Mouse (Mus musculus) kidney, adult 11 months (tissue): ENCODE results near the gene Enpp6.
"Not testable (repeated sequence)": the region's sequence is repeated elsewhere in the genome, so short reads cannot be mapped to it uniquely, and the experiment has no call there.

Experiments
- DNase-seq: peaks from one replicate; pipeline ENCODE4 v3.0.0; 2022

Gene Enpp6

DNA sequence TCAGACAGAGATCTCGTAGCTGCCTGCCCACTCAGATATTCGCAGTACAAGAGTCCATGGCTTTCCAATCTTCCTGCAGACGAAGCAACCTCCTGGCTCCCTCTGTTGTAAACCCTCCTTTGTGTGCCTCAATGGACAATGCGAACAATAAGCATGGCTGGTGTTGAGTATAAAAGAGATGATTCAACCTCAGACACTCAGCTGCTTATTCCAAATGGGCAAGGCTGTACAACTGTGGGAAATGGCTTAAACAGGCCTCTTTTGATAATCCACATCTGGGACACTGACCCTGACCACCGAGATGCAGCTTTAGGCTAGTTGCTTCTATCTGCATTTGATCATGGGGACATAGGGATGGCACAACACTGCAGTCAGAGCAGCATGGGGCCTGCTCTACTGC lies 19.0 kb downstream of the Enpp6 start:
- DNase-seq = no peak

DNA sequence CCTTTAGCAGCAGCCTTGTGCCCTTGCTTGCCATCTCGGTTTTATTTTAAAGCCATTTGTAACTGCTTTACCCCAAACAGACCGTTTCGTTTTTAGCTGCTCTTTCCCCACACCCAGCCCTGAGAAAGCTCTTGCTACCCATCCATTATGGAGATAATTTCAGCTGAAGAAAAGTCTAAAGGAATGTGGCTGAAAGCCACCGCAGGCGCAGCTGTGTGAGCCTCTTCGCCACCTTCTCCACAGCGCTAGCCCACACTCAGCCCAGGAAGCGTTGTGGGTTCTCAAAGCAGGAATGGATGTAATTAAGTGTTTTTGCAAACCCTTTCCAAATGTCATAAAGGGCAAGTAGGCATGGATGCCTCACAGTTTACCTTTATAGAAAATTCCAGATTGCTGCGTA lies 20.1 kb downstream of the Enpp6 start:
- DNase-seq = no peak

DNA sequence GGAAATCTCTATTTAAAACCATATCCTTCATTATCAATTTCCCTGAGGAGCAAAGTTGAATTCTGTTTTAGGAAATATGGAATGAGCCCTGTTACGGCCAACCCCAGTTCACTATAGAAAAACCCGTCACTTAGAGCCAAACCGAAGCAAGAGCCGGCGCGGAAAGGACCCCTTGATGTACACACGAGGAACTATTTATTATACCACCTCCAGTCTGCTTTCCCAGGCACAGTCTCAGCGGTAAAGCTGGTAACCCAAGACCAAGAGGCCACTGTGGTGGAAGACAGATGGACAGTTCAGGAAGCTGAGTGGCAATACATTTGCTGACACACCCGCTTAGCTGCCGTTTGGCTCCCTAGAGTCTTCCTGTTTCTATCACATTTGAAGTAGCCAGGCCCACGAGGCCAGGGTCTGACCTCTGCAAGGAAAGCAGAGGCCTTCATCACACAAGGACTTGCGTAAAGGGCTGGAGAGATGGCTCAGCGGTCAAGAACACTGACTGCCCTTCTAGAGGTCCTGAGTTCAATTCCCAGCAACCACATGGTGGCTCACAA lies 21.6 kb downstream of the Enpp6 start:
- peak; percentile 49 for DNase-seq

DNA sequence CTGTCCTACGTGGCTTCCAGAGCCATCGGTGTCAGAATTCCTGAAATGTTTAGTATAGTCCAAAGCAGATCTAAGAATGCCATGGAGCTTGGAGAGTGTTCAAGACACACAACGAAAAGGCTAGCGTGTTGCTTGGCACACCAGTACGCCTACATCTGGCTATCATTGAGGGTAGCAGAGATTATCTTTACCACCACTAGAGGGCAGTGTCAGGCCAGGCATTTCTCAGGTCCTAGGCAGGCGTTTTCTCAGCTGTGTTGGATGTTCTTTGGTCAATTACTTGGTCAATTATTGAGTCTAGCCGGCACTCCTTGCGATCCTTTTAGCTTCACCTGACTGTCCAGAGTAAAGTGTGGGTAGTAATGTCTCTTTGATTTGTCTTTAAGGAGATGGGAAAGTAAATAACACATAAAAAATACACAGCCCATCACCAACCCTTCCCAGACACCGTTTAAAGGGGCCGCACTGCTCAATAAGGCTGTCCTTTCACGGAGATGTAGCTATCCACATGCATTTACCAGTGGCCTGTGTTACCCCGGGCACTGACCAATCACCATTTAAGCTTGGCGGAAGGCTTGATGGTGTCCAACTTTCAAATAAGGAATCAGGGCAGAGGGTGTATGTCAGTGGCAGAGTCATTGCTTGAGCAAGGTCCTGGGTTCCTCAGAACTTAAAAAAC lies 29.7 kb downstream of the Enpp6 start:
- DNase-seq = peak; percentile 54

DNA sequence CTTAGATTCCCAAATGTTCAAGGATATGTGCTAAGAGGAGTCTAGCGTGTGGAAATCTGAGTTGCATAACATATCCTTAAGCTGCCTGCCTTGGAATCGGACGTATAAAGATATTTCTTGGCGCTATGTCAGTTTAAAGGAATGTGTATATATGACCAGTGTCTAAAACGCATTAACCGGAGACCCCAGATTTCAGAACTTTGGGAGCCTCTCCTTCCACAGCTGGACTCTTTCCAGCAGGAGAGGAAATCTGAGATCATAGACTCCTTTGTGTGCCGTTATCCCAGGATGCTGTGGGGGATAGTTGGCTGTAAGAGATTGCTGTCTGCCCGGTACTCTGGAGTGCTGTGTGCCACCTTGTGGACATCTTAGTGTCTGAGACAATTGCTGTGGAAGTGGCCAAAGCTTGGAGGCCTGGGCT lies 34.5 kb downstream of the Enpp6 start:
- no peak for DNase-seq

DNA sequence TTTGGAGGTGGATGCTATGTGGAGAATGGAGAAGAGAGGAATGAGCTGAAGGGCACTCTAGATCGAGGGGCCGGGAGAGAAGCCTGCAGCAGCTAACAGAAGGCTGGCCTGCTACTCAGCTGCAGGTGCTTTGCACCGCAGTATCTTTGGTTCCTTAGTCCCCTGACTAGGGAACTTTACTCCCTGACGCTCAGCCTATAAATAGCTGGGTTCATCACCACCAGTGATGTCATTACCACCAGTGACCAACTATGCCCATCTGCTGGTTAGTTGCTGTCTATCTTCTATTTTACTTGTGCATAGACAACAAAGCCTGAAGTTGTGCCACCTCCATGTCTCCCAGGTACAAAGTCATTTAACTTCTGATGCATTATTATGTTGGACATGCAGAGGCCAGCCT lies 37.9 kb downstream of the Enpp6 start:
- no peak for DNase-seq

DNA sequence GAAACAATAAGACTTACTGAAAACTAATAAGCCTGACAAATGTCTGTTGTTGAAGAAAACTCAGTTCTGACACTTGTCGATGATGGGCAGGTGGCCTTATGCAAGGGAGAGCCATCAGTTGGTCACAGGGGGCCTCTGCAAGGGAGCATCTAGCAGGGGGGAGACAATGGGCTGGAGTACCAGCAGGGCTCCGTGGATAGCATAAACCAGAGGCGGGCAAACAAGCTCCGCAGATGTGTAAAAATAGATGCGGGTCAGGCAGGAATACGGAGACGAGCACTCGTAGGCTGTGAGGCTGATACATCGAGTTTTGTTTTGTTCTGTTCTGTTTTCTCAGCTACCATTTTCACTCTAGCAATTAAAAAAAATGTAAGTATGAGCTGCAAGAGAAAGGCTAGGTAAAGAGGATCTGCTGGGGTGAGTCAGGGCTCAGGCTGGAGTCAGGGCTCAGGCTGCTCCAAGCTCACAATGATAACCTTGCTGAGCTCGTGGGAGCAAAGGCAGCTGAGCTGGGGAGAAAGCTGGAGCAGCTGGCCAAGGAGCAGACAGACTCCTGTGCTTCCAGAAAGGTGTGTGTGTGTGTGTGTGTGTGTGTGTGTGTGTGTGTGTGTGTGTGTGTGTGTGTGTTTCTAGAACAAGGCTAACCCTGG lies 40.3 kb downstream of the Enpp6 start:
- DNase-seq = no peak

DNA sequence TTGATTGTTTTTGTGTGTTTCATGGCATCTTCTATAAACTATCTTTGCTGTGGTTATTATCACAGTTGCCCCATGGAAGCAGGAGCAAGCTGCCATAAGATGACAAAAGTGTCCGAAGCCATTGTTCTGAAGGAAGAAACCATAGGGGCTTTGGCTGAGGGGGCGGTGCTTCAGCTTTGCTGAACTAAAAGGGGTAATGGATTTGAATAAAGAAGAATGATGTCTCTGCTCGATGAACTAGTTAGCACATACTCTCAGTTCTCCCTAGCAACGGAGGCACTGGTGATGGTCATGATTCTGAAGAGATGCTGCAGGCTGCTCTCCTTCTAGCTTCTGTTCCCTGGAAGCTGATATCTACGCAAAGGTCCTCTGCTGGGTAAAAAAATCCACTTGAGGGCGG lies 41.8 kb downstream of the Enpp6 start:
- DNase-seq = no peak

DNA sequence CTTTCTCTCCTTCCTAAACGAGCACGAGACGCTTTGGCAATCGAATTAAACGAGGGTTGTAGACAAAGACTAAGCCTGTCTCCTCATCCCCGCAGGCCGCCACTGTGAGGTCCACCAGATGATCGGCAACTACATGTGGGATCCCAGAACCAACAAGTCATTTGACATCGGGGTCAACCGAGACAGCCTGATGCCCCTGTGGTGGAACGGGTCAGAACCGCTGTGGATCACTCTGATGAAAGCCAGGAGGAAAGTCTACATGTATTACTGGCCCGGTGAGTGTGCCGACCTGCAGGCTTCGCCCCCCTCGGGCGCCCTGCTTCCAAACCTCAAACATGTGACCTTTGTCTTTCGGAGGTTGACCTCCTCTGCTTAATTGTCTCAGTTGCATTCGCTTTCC lies 43.6 kb downstream of the Enpp6 start:
- no peak for DNase-seq

DNA sequence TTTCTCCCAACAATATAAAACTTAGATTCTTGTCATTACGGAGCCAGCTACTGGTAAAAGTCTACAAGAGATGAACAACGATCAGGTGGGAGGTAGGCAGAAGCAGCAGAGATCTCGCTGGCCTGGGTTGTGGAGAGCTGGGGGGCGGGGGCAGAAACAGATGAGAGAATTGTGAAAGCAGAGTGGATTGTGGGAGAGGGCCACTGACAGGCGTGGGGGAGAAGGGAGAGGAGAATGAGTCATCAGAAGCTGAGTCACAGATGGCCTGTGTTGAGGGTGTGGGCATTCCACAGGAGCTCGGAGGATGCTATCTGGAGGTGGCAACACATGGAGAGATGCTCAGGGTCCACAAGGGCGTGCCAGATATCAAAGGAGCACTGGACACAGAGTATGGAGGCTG lies 45.4 kb downstream of the Enpp6 start:
- DNase-seq = no peak

DNA sequence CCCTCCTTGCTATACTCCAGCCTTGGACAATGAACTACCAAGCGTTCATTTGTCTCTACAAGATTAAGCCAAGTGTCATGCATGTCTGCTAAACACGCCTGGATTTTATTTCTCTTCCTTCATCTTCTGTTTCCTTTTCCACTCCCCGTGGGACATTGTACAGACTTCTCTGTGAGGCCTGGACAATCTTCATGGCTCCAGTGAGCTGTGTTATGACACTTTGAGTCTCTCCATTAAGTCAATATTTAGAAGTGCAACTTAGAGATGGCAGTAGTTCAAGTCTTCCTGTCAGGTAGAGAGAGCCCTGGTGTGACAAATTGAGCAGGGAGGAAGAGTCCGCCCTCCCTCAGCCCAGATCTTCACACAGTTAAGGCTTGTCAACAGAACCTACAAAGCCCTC lies 47.3 kb downstream of the Enpp6 start:
- no peak for DNase-seq

DNA sequence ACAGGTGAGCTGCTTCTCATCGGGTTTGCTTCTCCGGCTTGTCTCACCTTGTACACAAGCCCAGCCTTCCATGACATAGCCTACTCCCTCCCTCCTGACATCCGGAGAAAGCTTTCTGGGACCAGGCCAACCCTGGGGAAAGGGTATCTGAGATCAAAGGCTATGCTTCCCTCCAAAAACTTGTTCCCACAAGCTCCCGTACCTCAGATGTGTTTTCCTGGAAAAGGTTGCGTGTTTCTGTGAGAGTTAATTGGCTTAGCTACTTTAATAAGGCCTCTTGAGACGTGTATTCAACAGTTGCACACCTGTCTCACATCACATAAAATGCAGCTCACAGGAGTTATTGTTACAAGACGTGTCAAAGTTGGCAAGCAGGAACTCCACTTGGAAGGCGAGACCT lies 49.8 kb downstream of the Enpp6 start:
- no peak for DNase-seq

DNA sequence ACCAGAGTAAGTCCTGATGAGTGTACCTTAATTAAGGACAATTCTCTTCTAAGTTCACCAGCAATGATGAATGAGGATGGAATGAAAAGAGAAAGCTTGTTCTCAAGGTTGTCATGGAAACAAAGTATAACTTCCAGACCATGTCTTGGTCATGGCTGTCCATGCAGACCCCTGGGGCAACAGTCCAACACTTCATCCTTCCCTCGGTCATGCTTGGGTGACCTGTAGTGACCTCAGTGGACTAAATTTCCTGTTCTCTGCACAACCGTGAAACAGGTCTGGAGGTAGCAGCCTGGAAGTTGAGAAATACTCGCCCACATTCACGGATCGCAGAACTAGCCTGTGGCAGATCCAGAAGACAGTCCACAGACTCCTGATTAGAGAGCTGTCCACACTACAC lies 50.7 kb downstream of the Enpp6 start:
- no peak for DNase-seq

DNA sequence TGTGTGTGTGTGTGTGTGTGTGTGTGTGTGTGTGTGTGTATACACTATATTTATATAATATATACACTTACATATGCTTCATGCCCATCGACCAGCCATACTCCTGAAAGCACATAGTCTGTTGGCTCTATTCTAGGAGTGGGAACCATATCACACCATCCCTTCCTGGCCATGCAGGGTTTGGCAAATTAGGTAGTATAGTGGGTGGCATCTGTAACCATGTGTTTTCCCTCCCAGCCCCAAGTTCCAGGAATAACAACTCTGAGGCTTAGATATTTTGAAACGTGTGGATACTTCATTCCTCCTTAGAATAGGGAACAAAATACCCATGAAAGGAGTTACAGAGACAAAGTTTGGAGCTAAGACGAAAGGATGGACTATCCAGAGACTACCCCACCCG lies 53.5 kb downstream of the Enpp6 start:
- DNase-seq = not testable (repeated sequence)

DNA sequence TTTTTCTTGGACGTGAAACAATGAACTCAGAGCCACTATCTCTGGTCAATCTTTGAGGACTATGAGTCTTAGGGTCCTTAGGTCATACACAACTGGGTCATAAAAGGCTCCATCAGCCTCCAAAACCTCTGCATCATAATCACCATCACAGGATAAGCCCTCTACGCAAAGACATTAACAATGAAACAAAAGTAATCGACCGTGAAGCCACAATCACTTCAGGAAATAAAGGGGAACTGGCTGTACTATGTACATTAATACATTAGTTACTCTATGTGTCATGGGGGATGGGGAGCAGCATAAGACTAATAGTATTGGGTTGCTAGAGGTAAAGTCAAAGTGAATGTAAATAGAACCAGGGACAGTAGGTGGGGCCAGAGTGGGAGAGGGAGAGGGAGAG lies 59.7 kb downstream of the Enpp6 start:
- DNase-seq = no peak

DNA sequence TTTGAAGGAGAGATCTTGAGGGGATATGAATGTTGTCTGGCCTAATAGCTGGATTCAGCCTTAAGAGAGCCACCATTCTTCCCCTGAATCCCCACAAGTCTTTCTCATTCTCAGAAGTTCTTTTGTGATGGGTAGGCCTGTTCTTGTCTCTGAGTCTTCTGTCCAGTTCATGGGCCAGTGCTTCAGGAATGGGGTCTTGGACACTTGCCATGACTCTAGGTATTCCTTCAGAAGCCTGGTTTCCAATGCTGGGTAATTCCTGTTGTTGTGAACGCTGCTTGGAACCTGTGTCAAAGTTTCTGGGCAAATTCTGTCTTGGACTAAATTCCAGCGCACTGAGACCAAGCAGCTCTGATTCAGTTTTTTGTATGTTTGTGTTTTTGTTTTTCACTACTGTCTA lies 60.5 kb downstream of the Enpp6 start:
- no peak for DNase-seq

DNA sequence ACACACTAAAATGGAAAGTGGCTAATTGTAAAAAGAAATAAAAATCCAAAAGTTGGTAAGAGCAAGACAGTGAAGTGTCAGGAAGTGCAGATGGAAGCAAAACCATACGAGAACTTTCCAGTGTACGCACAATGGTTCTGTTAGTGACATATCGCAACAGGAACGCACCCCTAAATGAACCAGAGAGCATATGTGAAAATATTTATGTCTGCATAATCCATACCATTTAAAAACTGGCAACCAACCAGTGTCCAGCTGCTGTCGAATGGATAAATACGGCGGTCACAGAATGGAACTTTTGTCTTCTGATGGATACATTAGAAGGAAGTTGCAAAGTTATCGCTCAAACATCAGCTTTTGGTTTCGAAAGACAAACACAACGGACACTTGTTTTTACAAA lies 61.9 kb downstream of the Enpp6 start:
- DNase-seq = no peak

DNA sequence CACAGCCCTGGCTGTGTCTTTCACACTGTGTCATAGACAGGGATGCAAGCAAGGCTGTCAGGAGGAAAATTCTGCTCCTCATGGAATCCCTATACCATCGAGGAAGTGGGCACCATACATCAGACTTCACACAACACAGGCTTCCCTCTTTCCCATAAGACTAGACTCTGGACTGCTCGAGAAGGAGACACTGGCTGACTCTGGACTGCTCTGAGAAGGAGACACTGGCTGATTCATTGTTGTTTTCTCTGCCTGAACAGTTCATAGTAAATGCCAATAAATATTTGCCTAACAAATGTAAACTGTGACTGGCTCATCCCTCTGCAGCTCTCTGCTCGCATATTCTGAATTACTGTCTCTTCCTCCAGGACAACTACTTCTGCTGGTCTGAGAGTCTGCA lies 66.0 kb downstream of the Enpp6 start:
- no peak for DNase-seq

DNA sequence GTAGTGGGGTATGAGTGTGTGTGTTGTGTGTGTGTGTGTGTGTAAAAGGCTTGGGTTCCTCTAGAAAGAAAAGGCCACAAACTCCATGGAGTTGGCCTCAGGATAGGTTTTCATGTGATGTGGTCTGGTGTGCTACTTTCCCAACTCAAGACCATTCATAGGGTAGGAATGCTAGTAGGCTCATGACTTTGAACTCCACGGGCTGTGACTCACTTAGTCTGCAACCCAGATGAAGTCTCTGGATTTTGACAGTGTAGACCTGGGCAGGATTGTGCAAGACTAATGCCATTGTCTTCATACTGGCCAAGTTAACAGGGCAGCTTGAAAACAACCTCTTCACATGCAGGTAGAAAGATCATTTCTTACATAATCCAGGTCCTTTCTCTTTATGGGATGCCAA lies 69.4 kb downstream of the Enpp6 start:
- no peak for DNase-seq

DNA sequence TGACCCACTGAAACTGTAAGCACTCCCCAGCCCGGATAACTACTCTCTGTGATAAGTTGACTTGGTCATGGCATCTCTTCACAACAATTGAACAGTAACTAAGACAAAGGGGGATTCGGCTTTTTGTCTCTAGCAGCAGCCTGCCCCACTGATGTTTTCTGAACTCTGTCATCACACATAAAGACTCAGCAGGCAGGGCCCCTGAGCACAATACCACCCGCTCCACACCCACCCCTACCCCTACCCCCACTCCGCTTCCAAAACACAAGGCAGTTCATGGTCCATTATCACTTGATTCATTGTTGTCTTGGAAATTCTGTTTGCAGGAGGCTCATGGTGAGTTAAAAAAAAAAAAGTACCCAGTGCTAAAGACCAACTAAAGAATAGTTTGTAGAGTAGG lies 71.8 kb downstream of the Enpp6 start:
- DNase-seq = no peak

DNA sequence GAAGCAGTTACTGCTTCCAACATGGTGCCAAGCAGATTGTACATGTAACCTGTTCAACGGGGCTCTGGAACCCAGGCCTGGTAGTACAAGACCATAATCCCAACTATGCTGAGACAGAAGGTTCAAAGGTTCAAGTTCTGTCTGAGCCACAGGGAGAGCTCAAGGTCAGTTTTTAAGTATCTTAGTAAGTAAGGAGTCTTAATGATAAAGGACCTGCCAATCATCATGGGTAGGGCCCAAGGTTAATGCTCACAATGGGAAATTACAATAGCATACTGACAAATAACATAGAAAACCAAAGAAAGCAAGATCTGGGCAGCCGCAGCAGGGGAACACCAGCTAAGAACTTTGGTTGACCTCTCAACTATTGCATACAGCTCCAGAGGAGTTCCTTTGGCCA lies 72.3 kb downstream of the Enpp6 start:
- DNase-seq = no peak

DNA sequence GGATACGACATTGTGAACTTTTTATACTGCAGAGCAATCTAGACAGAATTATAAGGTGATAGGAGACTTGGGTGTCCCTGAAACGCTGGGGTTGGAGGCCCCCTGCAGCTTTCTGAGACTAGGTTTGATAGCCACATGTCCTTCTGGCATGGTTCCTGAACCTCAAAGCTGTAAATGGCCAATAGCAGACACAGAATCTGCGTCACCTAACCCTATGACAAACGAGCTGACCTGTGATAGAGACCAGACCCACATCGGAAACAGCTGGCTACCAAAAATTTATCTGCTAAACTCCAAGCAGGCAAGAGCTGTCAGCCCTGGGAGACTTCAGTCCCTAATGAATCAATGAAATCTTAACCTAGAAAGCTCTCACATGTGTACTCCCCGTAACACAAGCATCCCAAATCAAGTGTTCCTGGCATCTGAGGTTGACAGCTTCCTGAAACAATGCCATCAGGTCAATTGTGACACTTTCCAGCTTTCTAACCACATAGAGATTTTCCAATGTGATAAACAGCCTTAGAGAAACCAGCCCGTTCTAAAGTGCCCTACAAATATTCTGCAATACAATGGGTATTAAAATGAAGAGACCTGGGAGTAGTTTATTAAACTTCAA lies 74.5 kb downstream of the Enpp6 start:
- DNase-seq = no peak

DNA sequence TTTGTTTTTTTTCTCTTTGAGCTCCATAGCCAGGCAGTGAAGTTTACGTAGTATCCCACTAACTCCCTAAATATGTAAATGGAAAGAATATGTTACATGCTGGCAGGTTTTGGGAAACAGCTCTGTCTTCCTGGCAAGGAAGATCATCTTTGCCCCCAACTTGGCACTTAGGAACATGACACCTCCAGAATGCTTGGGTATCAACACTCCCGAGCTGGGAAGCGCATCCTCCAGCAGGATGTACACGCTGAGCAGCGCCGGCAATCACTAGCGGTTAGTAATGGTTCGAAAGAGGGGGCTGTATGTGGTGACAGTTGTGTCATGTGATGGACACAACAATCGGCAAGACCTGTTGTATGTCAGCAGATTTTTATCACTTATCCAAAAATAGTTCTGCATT lies 80.4 kb downstream of the Enpp6 start:
- DNase-seq = no peak

DNA sequence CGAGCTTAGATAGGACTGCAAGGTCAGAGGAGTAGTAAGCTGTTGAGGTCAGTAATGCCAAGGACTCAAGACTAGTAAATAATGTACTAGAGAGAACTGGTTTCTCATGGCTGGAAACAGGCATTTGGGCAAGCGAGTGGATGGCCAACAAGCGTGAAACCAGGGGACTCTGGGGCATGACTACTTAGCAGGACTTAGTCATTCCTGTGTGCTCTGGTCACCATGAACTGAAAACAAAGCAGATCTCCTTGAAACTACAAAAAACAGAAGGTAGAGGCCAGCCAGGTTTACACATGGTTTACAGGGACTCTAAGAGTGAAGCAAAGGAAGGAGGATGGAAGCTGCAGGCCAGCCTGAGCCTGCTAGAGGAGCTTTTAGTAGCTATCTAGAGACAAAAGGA lies 82.9 kb downstream of the Enpp6 start:
- no peak for DNase-seq
